Mouse (Mus musculus) hematopoietic multipotent progenitor cell, adult 10-12 weeks (in vitro differentiated cells): ENCODE measurements around the gene Tspan17. TPM values are rescaled to one million over a fixed set of nuclear protein-coding genes. Genes with fewer than 3 reads are reported as not detected.

Source experiments
- polyA plus RNA-seq: library from polyadenylated mRNA; stranded (reverse); fragments of >175 nt; gene quantifications from 2 replicates; pipeline ENCODE4 v1.2.3, GENCODE M21; 2012; ENCODE audit warnings: low replicate concordance

The Tspan17 gene
- polyA plus RNA-seq: 7.5 and 19.6 TPM in 2 replicates

GRCm38 (mm10) chr13:54788740-54789560, at the start of gene Tspan17:
Gene Tspan17 (plus strand): TSS chr13:54789377.

GRCm38 (mm10) chr13:54749864-54750411, 39.2 kb upstream of the Tspan17 start, which contains the start of gene Gprin1:
Gene Gprin1 (minus strand): TSS chr13:54749874.

GRCm38 (mm10) chr13:54766192-54766768, 22.9 kb upstream of the Tspan17 start, which contains the start of gene Sncb:
Gene Sncb (minus strand): TSS chr13:54766595.

GRCm38 (mm10) chr13:54783698-54784097, 5.5 kb upstream of the Tspan17 start, which contains the start of gene Eif4e1b:
Gene Eif4e1b (plus strand): TSS chr13:54783998.

Other genes starting within 250 kb of the Tspan17 start
- 33.1 and 35.0 TPM in 2 replicates for gene 4833439L19Rik, start 223.9 kb upstream of the Tspan17 start, polyA plus RNA-seq
- gene Arl10, start 214.4 kb upstream of the Tspan17 start, polyA plus RNA-seq: 16.0 and 34.8 TPM in 2 replicates
- 11.6 and 18.1 TPM in 2 replicates for gene Nop16, start 199.3 kb upstream of the Tspan17 start, polyA plus RNA-seq
- 18.7 and 114 TPM in 2 replicates for gene Higd2a, start 199.2 kb upstream of the Tspan17 start, polyA plus RNA-seq
- 37.1 and 61.7 TPM in 2 replicates for gene Cltb, start 178.0 kb upstream of the Tspan17 start, polyA plus RNA-seq
- 19.3 and 19.8 TPM in 2 replicates for gene Faf2, start 167.6 kb upstream of the Tspan17 start, polyA plus RNA-seq
- gene Rnf44, start 95.5 kb upstream of the Tspan17 start, polyA plus RNA-seq: 531 and 756 TPM in 2 replicates
- gene Cdhr2, start 87.9 kb upstream of the Tspan17 start, polyA plus RNA-seq: 0.02 TPM in 1 of 2 replicates, not detected in the other
- gene Gprin1, start 39.5 kb upstream of the Tspan17 start, polyA plus RNA-seq: not detected in 2 replicates
- 0.17 and 0.33 TPM in 2 replicates for gene Sncb, start 22.8 kb upstream of the Tspan17 start, polyA plus RNA-seq
- not detected in 2 replicates for gene Eif4e1b, start 5.4 kb upstream of the Tspan17 start, polyA plus RNA-seq
- 1.5 and 2.8 TPM in 2 replicates for gene Unc5a, start 160.0 kb downstream of the Tspan17 start, polyA plus RNA-seq
- gene Hk3, start 232.0 kb downstream of the Tspan17 start, polyA plus RNA-seq: 10.7 and 16.8 TPM in 2 replicates